In the genomic region with DNA sequence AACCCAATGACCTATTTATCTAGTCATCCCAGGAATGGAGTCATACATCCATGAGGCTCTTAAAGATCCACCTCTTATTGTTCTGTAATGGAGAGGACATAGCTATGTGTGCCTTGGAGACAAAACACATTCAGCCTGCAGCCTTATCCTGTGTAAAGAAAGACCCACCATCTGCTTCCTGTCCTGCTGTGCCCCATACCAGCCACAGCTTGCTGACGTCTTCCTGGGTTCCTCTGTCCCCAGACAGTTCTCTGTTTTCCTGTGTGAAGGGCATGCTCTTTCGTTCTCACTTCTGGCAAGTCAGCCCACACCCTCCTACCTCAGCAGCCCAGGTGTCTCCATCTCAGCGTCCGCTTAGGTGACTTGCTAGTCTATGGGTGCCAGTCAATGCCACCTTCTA, we compare ENCODE assay signal across 12 mouse cellular contexts. TPM values are rescaled to one million over a fixed set of nuclear protein-coding genes. Genes with fewer than 3 reads are reported as not detected.
A peak's percentile ranks its signal among the peaks of the same experiment; 100 is the strongest.
DNase-seq lines count a peak whose midpoint lies in the region; ATAC-seq and TF ChIP-seq lines count a peak whose summit lies in the region.
"Had no signal": no experiment of that assay in that cellular context is flagged by ENCODE, and none has a peak within 500 bp of the region (broad histone marks: within the 10 kb centered on the region; RNA-seq: fewer than 3 reads in every experiment).

No protein-coding gene starts in this region.

- no peak; the same call in 1 of the 2 replicates for TF ChIP-seq RAD21 in CH12.LX (IDR thresholded peaks at IDR 0.05; ENCODE audit: low read depth, low read length)

- H3K4me1 ChIP-seq in CH12.LX (ENCODE audit: control insufficient read depth in 1 of 2, insufficient read depth in 2 of 2), result peaks cover 37 to 85% of the 10 kb centered on the region in 2 experiments
- H3K4me1 ChIP-seq in liver, embryonic 14.5 days (replicated peaks; ENCODE audit: control insufficient read depth in 2 of 2, insufficient read depth in 2 of 2, low read length in 1 of 2), result peaks cover 0 to 13% of the 10 kb centered on the region in 2 experiments; a peak in 2 of 4 replicates
- H3K4me1 ChIP-seq in hindbrain, embryonic 16.5 days (ENCODE audit: control insufficient read depth, insufficient read depth, low read depth, low read length), result peaks cover 7% of the 10 kb centered on the region

- peak overlapping the region; percentile 56; the same call in 1 of the 2 replicates for H3K27ac ChIP-seq in layer of hippocampus, adult 2 months
- peak overlapping the region; percentile 38 for H3K27ac ChIP-seq in CH12.LX (ENCODE audit: insufficient read depth, low read depth)
- H3K27ac ChIP-seq in liver, embryonic 14.5 days, result no peak overlapping the region
- no peak overlapping the region for H3K27ac ChIP-seq in hindbrain, embryonic 16.5 days (ENCODE audit: low read depth, low read length)
- H3K27ac ChIP-seq: embryonic facial prominence, embryonic 13.5 days; gastrocnemius, adult 2 months had no signal

- in situ Hi-C loops in CH12.LX (cut with MboI; ENCODE audit: low pct_ligation_motif_present, low pct_unique_long_range_greater_than_20kb, low sequenced_read_pairs), result loop anchor here (5.0 kb wide), 1 partner anchor 34 kb away; no protein-coding TSS in a partner anchor

- H3K27me3 ChIP-seq in CH12.LX (replicated peaks), result no peaks in the 10 kb centered on the region
- peaks cover 3% of the 10 kb centered on the region; the same call in 1 of the 2 replicates for H3K27me3 ChIP-seq in liver, embryonic 14.5 days (ENCODE audit: control insufficient read depth, insufficient read depth, low read length)
- no peaks in the 10 kb centered on the region for H3K27me3 ChIP-seq in hindbrain, embryonic 16.5 days (replicated peaks; ENCODE audit: control insufficient read depth, insufficient read depth, low read length)
- H3K27me3 ChIP-seq: intestine, embryonic 15.5 days had no signal

- no peak; the same call in 1 of the 2 replicates for TF ChIP-seq POLR2A in CH12.LX (IDR thresholded peaks at IDR 0.05; ENCODE audit: low read depth, low read length)

- WGBS in liver, embryonic 14.5 days (ENCODE audit: insufficient replicate concordance), result 21% methylated on average over 4 of the region's 4 CpGs
- WGBS in hindbrain, embryonic 16.5 days, result 71% methylated on average over 4 of the region's 4 CpGs

- TF ChIP-seq CTCF in layer of hippocampus, adult 2 months (conservative IDR thresholded peaks at IDR 0.05), result no peak
- no peak for TF ChIP-seq CTCF in CH12.LX (conservative IDR thresholded peaks at IDR 0.05 in 1 of 2, IDR thresholded peaks at IDR 0.05 in 1 of 2; ENCODE audit: low read depth in 2 of 2, low read length in 2 of 2)
- TF ChIP-seq CTCF in liver, embryonic 14.5 days (IDR thresholded peaks at IDR 0.05; ENCODE audit: low read depth), result no peak

- H3K79me2 ChIP-seq in CH12.LX (replicated peaks; ENCODE audit: control insufficient read depth, extremely low read depth, insufficient read depth, poor library complexity, severe bottlenecking), result no peaks in the 10 kb centered on the region

- dilution Hi-C loops in CH12.LX (cut with MboI; ENCODE audit: extremely low pct_ligation_motif_present, extremely low pct_unique_long_range_greater_than_20kb, low sequenced_read_pairs), result no loop called here

- peak; percentile 83 for TF ChIP-seq EP300 in CH12.LX (IDR thresholded peaks at IDR 0.05; ENCODE audit: low read length)
- no peak for TF ChIP-seq EP300 in liver, embryonic 14.5 days (IDR thresholded peaks at IDR 0.05; ENCODE audit: low read depth)

- H3K36me3 ChIP-seq in CH12.LX (replicated peaks in 1 of 2; ENCODE audit: control insufficient read depth in 1 of 2, insufficient read depth in 1 of 2, low read length in 1 of 2), result no peaks in the 10 kb centered on the region
- H3K36me3 ChIP-seq in liver, embryonic 14.5 days (replicated peaks; ENCODE audit: control insufficient read depth, insufficient read depth, low read depth), result no peaks in the 10 kb centered on the region
- no peaks in the 10 kb centered on the region for H3K36me3 ChIP-seq in hindbrain, embryonic 16.5 days (ENCODE audit: control insufficient read depth, insufficient read depth, low read length)
- H3K36me3 ChIP-seq: embryonic facial prominence, embryonic 13.5 days; intestine, embryonic 15.5 days had no signal

- H3K4me2 ChIP-seq in CH12.LX (ENCODE audit: insufficient read depth, low read depth, poor library complexity, severe bottlenecking), result peak overlapping the region; percentile 17; the same call in 1 of the 2 replicates
- H3K4me2 ChIP-seq in liver, embryonic 14.5 days (ENCODE audit: low read depth), result no peak overlapping the region
- H3K4me2 ChIP-seq in hindbrain, embryonic 16.5 days (ENCODE audit: low read length), result no peak overlapping the region
- H3K4me2 ChIP-seq: embryonic facial prominence, embryonic 13.5 days; intestine, embryonic 15.5 days had no signal

- ATAC-seq in liver, embryonic 14.5 days (ENCODE audit: insufficient read depth), result peak; percentile 19; the same call in 1 of the 2 replicates
- no peak for ATAC-seq in hindbrain, embryonic 16.5 days
- ATAC-seq: intestine, embryonic 15.5 days had no signal

- no peak for DNase-seq in layer of hippocampus, adult 2 months (ENCODE audit: low spot score in 2 of 2)
- DNase-seq in layer of hippocampus, adult 9-10 months (ENCODE audit: low spot score), result no peak
- peak; percentile 62 for DNase-seq in CH12.LX (ENCODE audit: extremely low read depth)
- DNase-seq in liver, embryonic 14.5 days (ENCODE audit: low read depth in 3 of 3, low spot score in 3 of 3), result no peak
- peak; percentile 27 to 66 for DNase-seq in spleen, postnatal 4 days (ENCODE audit: low spot score in 2 of 2)
- no peak for DNase-seq in kidney, postnatal 25 days
- DNase-seq in layer of hippocampus, adult 11-12 months (ENCODE audit: low spot score), result no peak
- DNase-seq: gastrocnemius, adult 2 months had no signal

- no peaks in the 10 kb centered on the region for H3K9me3 ChIP-seq in CH12.LX (replicated peaks; ENCODE audit: low read length)
- no peaks in the 10 kb centered on the region for H3K9me3 ChIP-seq in liver, embryonic 14.5 days (ENCODE audit: control insufficient read depth, low read length)
- no peaks in the 10 kb centered on the region for H3K9me3 ChIP-seq in hindbrain, embryonic 16.5 days (ENCODE audit: control insufficient read depth, low read length)
- H3K9me3 ChIP-seq: embryonic facial prominence, embryonic 13.5 days; intestine, embryonic 15.5 days had no signal

- no peak overlapping the region for H3K9ac ChIP-seq in CH12.LX (ENCODE audit: insufficient read depth, low read depth)
- H3K9ac ChIP-seq in liver, embryonic 14.5 days (replicated peaks), result no peak overlapping the region
- no peak overlapping the region for H3K9ac ChIP-seq in hindbrain, embryonic 16.5 days (ENCODE audit: low read depth, low read length)
- H3K9ac ChIP-seq: embryonic facial prominence, embryonic 13.5 days; intestine, embryonic 15.5 days had no signal

- H3K4me3 ChIP-seq in layer of hippocampus, adult 2 months, result no peak overlapping the region
- H3K4me3 ChIP-seq in CH12.LX (replicated peaks in 1 of 3; ENCODE audit: low read depth in 2 of 3, low read length in 2 of 3, poor library complexity in 1 of 3), result no peak overlapping the region
- no peak overlapping the region for H3K4me3 ChIP-seq in liver, embryonic 14.5 days (ENCODE audit: insufficient read depth in 1 of 2, low read depth in 2 of 2, low read length in 2 of 2)
- H3K4me3 ChIP-seq in hindbrain, embryonic 16.5 days (ENCODE audit: low read length), result no peak overlapping the region
- H3K4me3 ChIP-seq: embryonic facial prominence, embryonic 13.5 days; gastrocnemius, adult 2 months; intestine, embryonic 15.5 days had no signal

TF ChIP-seq in CH12.LX, 34 proteins besides CTCF, POLR2A, EP300 and RAD21 (continues in another document):
- TF ChIP-seq TBP (conservative IDR thresholded peaks at IDR 0.05; ENCODE audit: low read depth, low read length) (0 out of 2 replicates have a peak, but pooled peaks have one; percentile 36), MAZ (IDR thresholded peaks at IDR 0.05; ENCODE audit: low read depth, low read length) (0 out of 2 replicates have a peak, but pooled peaks have one; percentile 42), ZNF384 (IDR thresholded peaks at IDR 0.05; ENCODE audit: low read depth, low read length) (no peak), ZMIZ1 (IDR thresholded peaks at IDR 0.05; ENCODE audit: low read depth, low read length) (no peak), NELFE (IDR thresholded peaks at IDR 0.05; ENCODE audit: low read depth, low read length) (no peak), ZKSCAN1 (IDR thresholded peaks at IDR 0.05; ENCODE audit: borderline replicate concordance, low read depth, low read length) (no peak), MEF2A (IDR thresholded peaks at IDR 0.05; ENCODE audit: borderline replicate concordance, low read depth, low read length) (peak; percentile 58; the same call in 1 of the 2 replicates), BHLHE40 (IDR thresholded peaks at IDR 0.05; ENCODE audit: low read depth, low read length) (peak; percentile 51), KAT2A (IDR thresholded peaks at IDR 0.05; ENCODE audit: insufficient replicate concordance, low read length) (no peak), MYC (IDR thresholded peaks at IDR 0.05; ENCODE audit: low read depth, low read length) (0 out of 2 replicates have a peak, but pooled peaks have one; percentile 19), ELF1 (IDR thresholded peaks at IDR 0.05; ENCODE audit: low read depth, low read length) (peak; percentile 46), ETS1 (conservative IDR thresholded peaks at IDR 0.05; ENCODE audit: low read depth, low read length) (peak; percentile 66), HCFC1 (IDR thresholded peaks at IDR 0.05; ENCODE audit: low read depth, low read length) (no peak), JUN (IDR thresholded peaks at IDR 0.05; ENCODE audit: insufficient read depth, low read depth, low read length) (no peak), CHD1 (IDR thresholded peaks at IDR 0.05; ENCODE audit: low read depth, low read length) (0 out of 2 replicates have a peak, but pooled peaks have one; percentile 48)

RNA-seq across cellular contexts. Expression of a gene that starts 15.9 kb away (rescaled TPM):
- total RNA-seq in layer of hippocampus, adult 2 months (2021), result 10 to 100 TPM; 29.4 to 32.4 TPM
- 38.6 and 49.4 TPM in 2 replicates for total RNA-seq in CH12.LX (2012; rRNA removed)
- total RNA-seq in CH12.LX (2014; rRNA removed), result 23.4 and 26.4 TPM in 2 replicates
- 51.2 and 56.0 TPM in 2 replicates for polyA plus RNA-seq in CH12.LX (2012; ENCODE audit: insufficient read length, low read depth)
- 8.1 and 10.3 TPM in 2 replicates for polyA plus RNA-seq in liver, embryonic 14.5 days (2012; rRNA removed)
- 12.6 and 13.3 TPM in 2 replicates for polyA plus RNA-seq in liver, embryonic 14.5 days (2014; fragmentation: Nextera tagmentation; extraction: Ambion mirVana)
- polyA plus RNA-seq in hindbrain, embryonic 16.5 days (2015; fragmentation: Nextera tagmentation; extraction: Ambion mirVana), result 3.9 and 5.4 TPM in 2 replicates

RNA-seq across cellular contexts. Expression of a gene that starts 41.9 kb away (rescaled TPM):
- total RNA-seq in layer of hippocampus, adult 2 months (2021), result not detected
- total RNA-seq in CH12.LX (2012; rRNA removed), result not detected in 2 replicates
- total RNA-seq in CH12.LX (2014; rRNA removed), result not detected in 2 replicates
- not detected in 2 replicates for polyA plus RNA-seq in CH12.LX (2012; ENCODE audit: insufficient read length, low read depth)
- not detected in 2 replicates for polyA plus RNA-seq in liver, embryonic 14.5 days (2012; rRNA removed)
- polyA plus RNA-seq in liver, embryonic 14.5 days (2014; fragmentation: Nextera tagmentation; extraction: Ambion mirVana), result not detected in 2 replicates
- polyA plus RNA-seq in hindbrain, embryonic 16.5 days (2015; fragmentation: Nextera tagmentation; extraction: Ambion mirVana), result 0.08 TPM in 1 of 2 replicates, not detected in the other
- total RNA-seq: gastrocnemius, adult 2 months; left cerebral cortex, postnatal 14 days had no signal
- polyA plus RNA-seq: embryonic facial prominence, embryonic 13.5 days; intestine, embryonic 15.5 days had no signal

Comparison
In these comparisons a context has a peak if more than half of its experiments do, and no peak if none do; other contexts are left out.
1. DNase-seq: peak in CH12.LX (single experiment) and spleen, postnatal 4 days (2 of 2); none in layer of hippocampus, adult 2 months (0 of 2), layer of hippocampus, adult 9-10 months (single experiment), liver, embryonic 14.5 days (0 of 3), kidney, postnatal 25 days (0 of 2) and layer of hippocampus, adult 11-12 months (single experiment).
2. H3K27ac ChIP-seq: peak in layer of hippocampus, adult 2 months (single experiment) and CH12.LX (single experiment); none in liver, embryonic 14.5 days (single experiment) and hindbrain, embryonic 16.5 days (single experiment).